Mouse (Mus musculus): ENCODE results near the gene Zfp819. TPM values are rescaled to one million over a fixed set of nuclear protein-coding genes. Genes with fewer than 3 reads are reported as not detected.
A peak's percentile ranks its signal among the peaks of the same experiment; 100 is the strongest.

Gene Zfp819
- polyA plus RNA-seq (2015; fragmentation: Nextera tagmentation; extraction: Ambion mirVana) = 0.37 and 0.67 TPM in 2 replicates

GRCm38 (mm10) chr7:43606896-43607742 is at the start of gene Zfp819:
Gene Zfp819 (plus strand): TSS chr7:43607169.
- 16% methylated on average over 41 of the region's 41 CpGs for WGBS
- no peaks in the 10 kb centered on the region for H3K9me3 ChIP-seq (replicated peaks)
- H3K4me3 ChIP-seq = peak within 1 kb of the TSS; percentile 45
- H3K27me3 ChIP-seq = no peaks in the 10 kb centered on the region
- H3K9ac ChIP-seq = peak within 1 kb of the TSS; percentile 45
- ATAC-seq = peak; percentile 94
- H3K36me3 ChIP-seq (ENCODE audit: poor library complexity, severe bottlenecking) = no peaks in the 10 kb centered on the region
- no peak within 1 kb of the TSS for H3K27ac ChIP-seq
- H3K4me1 ChIP-seq = peaks cover 10% of the 10 kb centered on the region
- peak within 1 kb of the TSS; percentile 79 for H3K4me2 ChIP-seq

- peak within 1 kb of the TSS; percentile 70 for H3K4me3 ChIP-seq
- H3K9ac ChIP-seq = peak within 1 kb of the TSS; percentile 82
- WGBS = under 1% methylated on average over 27 of the region's 27 CpGs
- H3K9me3 ChIP-seq (replicated peaks) = no peaks in the 10 kb centered on the region
- H3K27ac ChIP-seq = peak within 1 kb of the TSS; percentile 87
- H3K27me3 ChIP-seq = no peaks in the 10 kb centered on the region
- H3K4me1 ChIP-seq = peaks cover 21% of the 10 kb centered on the region
- peak; percentile 95 for ATAC-seq
- H3K36me3 ChIP-seq (ENCODE audit: poor library complexity, severe bottlenecking) = peaks cover 21% of the 10 kb centered on the region
- H3K4me2 ChIP-seq = peak within 1 kb of the TSS; percentile 82
These were observed 44.8 kb upstream of the Zfp819 start, which contains the start of gene Zfp658 for GRCm38 (mm10) chr7:43562006-43562633. Gene Zfp658 (plus strand): TSS chr7:43562256.

DNA sequence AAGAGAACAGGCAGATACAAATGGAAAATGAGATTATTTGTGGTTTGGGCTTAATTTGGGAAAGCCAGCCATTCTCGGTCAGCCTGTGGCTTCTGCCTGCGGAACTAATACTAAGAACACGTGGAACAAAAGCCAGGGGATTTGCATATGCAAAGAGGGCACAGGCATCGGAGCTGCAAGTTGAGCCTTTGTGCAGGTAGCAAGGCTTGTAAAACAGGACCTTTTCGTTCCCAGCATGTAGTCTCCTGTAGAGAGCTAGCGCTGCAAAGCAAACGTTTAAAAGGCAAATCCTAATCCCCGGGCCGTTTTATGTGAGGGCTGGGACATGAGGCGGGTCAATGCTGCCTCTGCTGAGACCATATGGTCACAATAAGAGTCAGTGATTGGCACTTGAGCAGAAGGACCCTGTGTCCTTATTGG is 44.3 kb upstream of the Zfp819 start:
- WGBS = under 1% methylated on average over 10 of the region's 10 CpGs
- H3K4me2 ChIP-seq = peak overlapping the region; percentile 82
- ATAC-seq = peak; percentile 28

GRCm38 (mm10) chr7:43563300-43563699 is 43.7 kb upstream of the Zfp819 start:
- 49% methylated on average over 6 of the region's 6 CpGs for WGBS
- Histone ChIP-seq H3K4me3 (peak overlapping the region; percentile 70), H3K36me3 (ENCODE audit: poor library complexity, severe bottlenecking) (peaks cover 33% of the 10 kb centered on the region), H3K27me3 (no peaks in the 10 kb centered on the region), H3K27ac (no peak overlapping the region), H3K4me2 (peak overlapping the region; percentile 82), H3K9me3 (replicated peaks) (no peaks in the 10 kb centered on the region), H3K9ac (peak overlapping the region; percentile 82), H3K4me1 (peaks cover 21% of the 10 kb centered on the region)
- no peak for ATAC-seq

More for the DNA sequence above, 44.3 kb upstream of the Zfp819 start:
- H3K36me3 ChIP-seq (ENCODE audit: poor library complexity, severe bottlenecking) = peaks cover 27% of the 10 kb centered on the region
- no peaks in the 10 kb centered on the region for H3K9me3 ChIP-seq (replicated peaks)
- H3K4me3 ChIP-seq = peak overlapping the region; percentile 70
- peak overlapping the region; percentile 87 for H3K27ac ChIP-seq
- peaks cover 21% of the 10 kb centered on the region for H3K4me1 ChIP-seq
- no peaks in the 10 kb centered on the region for H3K27me3 ChIP-seq
- peak overlapping the region; percentile 82 for H3K9ac ChIP-seq

- H3K36me3 ChIP-seq (ENCODE audit: poor library complexity, severe bottlenecking) = peaks cover 81% of the 10 kb centered on the region
- WGBS = 98% methylated on average over 2 of the region's 2 CpGs
- ATAC-seq = no peak
- H3K27me3 ChIP-seq = no peaks in the 10 kb centered on the region
- H3K27ac ChIP-seq = no peak overlapping the region
- H3K4me1 ChIP-seq = no peaks in the 10 kb centered on the region
- no peak overlapping the region for H3K9ac ChIP-seq
- H3K4me2 ChIP-seq = no peak overlapping the region
- H3K9me3 ChIP-seq (replicated peaks) = 0 out of 2 replicates have a peak, but pooled peaks cover 2% of the 10 kb centered on the region
- H3K4me3 ChIP-seq = no peak overlapping the region
These were observed 35.8 kb upstream of the Zfp819 start for GRCm38 (mm10) chr7:43571216-43571615.

- H3K9me3 ChIP-seq (replicated peaks) = no peaks in the 10 kb centered on the region
- H3K27me3 ChIP-seq = no peaks in the 10 kb centered on the region
- ATAC-seq = peak; percentile 99
- WGBS = under 1% methylated on average over 37 of the region's 37 CpGs
- peaks cover 20% of the 10 kb centered on the region for H3K4me1 ChIP-seq
- peak within 1 kb of the TSS; percentile 85 for H3K27ac ChIP-seq
- H3K9ac ChIP-seq = peak within 1 kb of the TSS; percentile 75
- H3K4me2 ChIP-seq = peak within 1 kb of the TSS; percentile 78
- peak within 1 kb of the TSS; percentile 74 for H3K4me3 ChIP-seq
- H3K36me3 ChIP-seq (ENCODE audit: poor library complexity, severe bottlenecking) = peaks cover 14% of the 10 kb centered on the region
These were observed 27.4 kb upstream of the Zfp819 start, which contains the start of gene Zfp719 for GRCm38 (mm10) chr7:43579440-43580171. Gene Zfp719 (plus strand): TSS chr7:43579610.

- Histone ChIP-seq H3K27ac (no peak overlapping the region), H3K36me3 (ENCODE audit: poor library complexity, severe bottlenecking) (peaks cover 18% of the 10 kb centered on the region), H3K4me2 (peak overlapping the region; percentile 78), H3K27me3 (no peaks in the 10 kb centered on the region), H3K4me3 (peak overlapping the region; percentile 74), H3K9me3 (replicated peaks) (no peaks in the 10 kb centered on the region), H3K9ac (peak overlapping the region; percentile 75), H3K4me1 (peaks cover 20% of the 10 kb centered on the region)
- ATAC-seq = no peak
- WGBS = 70% methylated on average over 5 of the region's 5 CpGs
These were observed 26.4 kb upstream of the Zfp819 start for GRCm38 (mm10) chr7:43580526-43580925.

GRCm38 (mm10) chr7:43584790-43585189 is 22.2 kb upstream of the Zfp819 start:
- ATAC-seq = no peak

DNA sequence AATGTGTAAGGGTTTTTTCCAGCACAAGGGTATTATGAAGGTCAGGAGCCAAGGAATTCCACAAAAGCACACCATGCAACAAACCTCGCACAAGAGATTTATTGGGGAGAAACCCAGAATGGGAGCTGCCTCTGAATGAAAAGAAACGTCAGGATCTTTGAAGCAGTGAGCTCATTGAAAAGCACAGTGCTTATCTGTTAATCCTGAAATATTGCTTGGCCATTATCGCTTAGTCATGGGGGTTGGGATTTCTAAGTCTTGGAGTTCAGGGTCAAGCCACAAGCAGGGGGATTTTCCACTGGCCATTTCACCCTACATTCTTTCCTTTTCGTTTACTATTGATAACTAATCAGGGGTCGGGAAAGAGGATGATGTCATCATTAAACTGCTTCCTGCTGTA is 5.1 kb upstream of the Zfp819 start:
- 22% methylated on average over 5 of the region's 5 CpGs for WGBS
- no peaks in the 10 kb centered on the region for H3K36me3 ChIP-seq (ENCODE audit: poor library complexity, severe bottlenecking)

More at GRCm38 (mm10) chr7:43584790-43585189, 22.2 kb upstream of the Zfp819 start:
- no peak overlapping the region for H3K4me2 ChIP-seq
- H3K4me1 ChIP-seq = peaks cover 20% of the 10 kb centered on the region
- H3K4me3 ChIP-seq = no peak overlapping the region
- no peaks in the 10 kb centered on the region for H3K9me3 ChIP-seq (replicated peaks)
- whole genome bisulfite sequencing = 89% methylated on average over 5 of the region's 5 CpGs
- no peak overlapping the region for H3K9ac ChIP-seq
- H3K36me3 ChIP-seq (ENCODE audit: poor library complexity, severe bottlenecking) = peaks cover 60% of the 10 kb centered on the region
- H3K27ac ChIP-seq = no peak overlapping the region
- H3K27me3 ChIP-seq = no peaks in the 10 kb centered on the region

DNA sequence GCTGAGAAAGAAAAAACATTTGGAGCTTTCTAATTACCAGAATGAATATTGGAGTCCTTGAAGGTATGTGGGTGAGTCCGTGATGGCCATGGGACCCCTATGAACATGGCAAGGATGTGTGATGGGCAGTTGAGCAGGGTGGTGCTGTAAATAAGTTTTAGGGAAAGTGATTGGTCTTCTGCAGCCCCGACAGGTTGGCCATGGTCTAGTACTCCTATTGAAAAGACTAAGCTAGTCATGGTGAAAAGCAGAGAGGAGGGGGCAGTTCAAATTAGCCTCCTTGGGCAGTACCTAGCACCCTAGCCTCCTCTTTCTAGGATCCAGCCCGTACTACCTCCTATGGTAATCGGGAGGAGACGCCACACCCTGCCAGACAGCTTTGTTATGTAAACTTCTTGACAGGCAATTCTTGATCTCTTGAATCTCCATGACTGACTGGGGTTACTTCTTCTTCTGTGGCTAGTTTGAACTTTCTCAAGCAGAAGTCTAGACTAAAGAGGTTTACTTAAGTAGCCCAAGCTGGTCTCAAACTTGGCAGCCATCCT is 846 bp downstream of the Zfp819 start:
- ATAC-seq = no peak
- no peaks in the 10 kb centered on the region for H3K27me3 ChIP-seq
- peaks cover 10% of the 10 kb centered on the region for H3K4me1 ChIP-seq
- H3K27ac ChIP-seq = no peak overlapping the region
- no peaks in the 10 kb centered on the region for H3K9me3 ChIP-seq (replicated peaks)
- H3K9ac ChIP-seq = peak overlapping the region; percentile 45; the same call in 1 of the 2 replicates
- WGBS = 49% methylated on average over 5 of the region's 5 CpGs
- peak overlapping the region; percentile 79 for H3K4me2 ChIP-seq
- H3K4me3 ChIP-seq = peak overlapping the region; percentile 45
- H3K36me3 ChIP-seq (ENCODE audit: poor library complexity, severe bottlenecking) = no peaks in the 10 kb centered on the region

More for the DNA sequence above, 5.1 kb upstream of the Zfp819 start:
- no peak overlapping the region for H3K4me3 ChIP-seq
- no peaks in the 10 kb centered on the region for H3K9me3 ChIP-seq (replicated peaks)
- ATAC-seq = no peak
- peaks cover 3% of the 10 kb centered on the region; the same call in 1 of the 2 replicates for H3K4me1 ChIP-seq
- no peak overlapping the region for H3K27ac ChIP-seq
- H3K9ac ChIP-seq = no peak overlapping the region
- H3K4me2 ChIP-seq = no peak overlapping the region
- H3K27me3 ChIP-seq = no peaks in the 10 kb centered on the region

GRCm38 (mm10) chr7:43608316-43608824 is 1.4 kb downstream of the Zfp819 start:
- no peak overlapping the region for H3K9ac ChIP-seq
- ATAC-seq = no peak
- no peak overlapping the region for H3K4me2 ChIP-seq
- H3K36me3 ChIP-seq (ENCODE audit: poor library complexity, severe bottlenecking) = no peaks in the 10 kb centered on the region
- no peaks in the 10 kb centered on the region for H3K27me3 ChIP-seq
- no peak overlapping the region for H3K4me3 ChIP-seq
- no peaks in the 10 kb centered on the region for H3K9me3 ChIP-seq (replicated peaks)
- WGBS = 85% methylated on average over 7 of the region's 7 CpGs
- peaks cover 10% of the 10 kb centered on the region for H3K4me1 ChIP-seq
- no peak overlapping the region for H3K27ac ChIP-seq
